Mouse (Mus musculus) heart, postnatal 0 days (tissue): ENCODE measurements around the gene Myo6.

Source experiments
- CTCF ChIP-seq: IDR thresholded peaks from 2 replicates; pipeline ENCODE4 v1.5.1; 2016; ENCODE audit warnings: antibody characterized with exemption, control low read depth, low read depth
- EP300 ChIP-seq: IDR thresholded peaks from 2 replicates; pipeline ENCODE4 v1.6.1; 2016; ENCODE audit warnings: antibody characterized with exemption, low read depth

DNA sequence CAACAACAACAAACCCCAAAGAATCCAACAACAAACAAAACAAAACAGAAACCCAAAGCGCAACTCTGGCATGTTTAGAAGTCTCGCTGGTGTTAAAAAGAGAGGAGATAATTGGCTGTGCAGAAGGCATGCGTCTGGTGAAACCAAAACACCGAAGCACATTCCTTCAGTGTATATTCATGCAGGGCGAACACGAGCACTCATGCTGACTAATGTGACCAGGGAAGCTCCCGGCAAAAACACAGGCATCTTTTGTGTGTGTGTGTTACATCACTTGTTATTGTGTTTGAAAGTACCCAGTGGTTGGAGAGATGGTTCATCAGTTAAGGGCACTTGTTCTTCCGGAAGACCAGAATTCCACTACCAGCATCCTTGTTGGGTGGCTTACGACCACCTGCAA is 4.7 kb downstream of the Myo6 start:
- TF ChIP-seq CTCF (no peak), EP300 (no peak)
